Mouse (Mus musculus): Measurements from ENCODE around the gene Htr6.

DNA sequence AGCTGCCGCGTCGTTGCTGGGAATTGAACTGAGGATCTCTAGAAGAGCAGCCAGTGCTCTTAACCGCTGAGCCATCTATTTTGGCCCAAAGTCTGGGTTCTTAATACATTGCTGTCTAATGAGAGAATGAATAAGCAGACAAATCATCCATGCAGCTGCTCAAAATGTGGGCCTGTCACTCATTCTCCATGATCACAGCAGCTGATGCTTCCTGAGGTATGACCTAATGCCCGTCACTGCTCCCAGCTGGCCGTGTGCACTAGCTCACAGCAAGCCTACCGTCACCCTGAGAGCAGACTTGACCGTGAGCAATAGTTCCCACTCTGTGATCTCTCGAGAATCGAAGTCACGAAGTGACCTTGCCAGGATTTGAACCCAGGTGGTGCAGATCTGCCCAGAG, 4.1 kb upstream of the Htr6 start:
- TF ChIP-seq CTCF (IDR thresholded peaks at IDR 0.05; ENCODE audit: insufficient read depth, low read length) = no peak
- no peak for TF ChIP-seq POLR2A (IDR thresholded peaks at IDR 0.05; ENCODE audit: borderline replicate concordance, extremely low read depth, low read depth, low read length)
